Mouse (Mus musculus) lung, postnatal 0 days (tissue): ENCODE measurements around the gene Chmp3.

Experiments used
- CTCF ChIP-seq: IDR thresholded peaks from 2 replicates; pipeline ENCODE4 v1.5.1; 2016; ENCODE audit warnings: antibody characterized with exemption, mild to moderate bottlenecking
- EP300 ChIP-seq: IDR thresholded peaks from 2 replicates; pipeline ENCODE4 v1.6.1; 2016; ENCODE audit warnings: antibody characterized with exemption, mild to moderate bottlenecking, control low read depth

GRCm38 (mm10) chr6:71503670-71504069 is 39.9 kb upstream of the Chmp3 start:
- no peak for TF ChIP-seq EP300
- no peak for TF ChIP-seq CTCF
